Mouse (Mus musculus) spleen, postnatal 4 days (tissue): ENCODE results near the gene Tox2.

Experiments
- DNase-seq, 2 experiments: peaks; one replicate each; pipeline ENCODE4 v3.0.0; 2022; ENCODE audit warnings: low spot score in 2 of 2

Gene Tox2

DNA sequence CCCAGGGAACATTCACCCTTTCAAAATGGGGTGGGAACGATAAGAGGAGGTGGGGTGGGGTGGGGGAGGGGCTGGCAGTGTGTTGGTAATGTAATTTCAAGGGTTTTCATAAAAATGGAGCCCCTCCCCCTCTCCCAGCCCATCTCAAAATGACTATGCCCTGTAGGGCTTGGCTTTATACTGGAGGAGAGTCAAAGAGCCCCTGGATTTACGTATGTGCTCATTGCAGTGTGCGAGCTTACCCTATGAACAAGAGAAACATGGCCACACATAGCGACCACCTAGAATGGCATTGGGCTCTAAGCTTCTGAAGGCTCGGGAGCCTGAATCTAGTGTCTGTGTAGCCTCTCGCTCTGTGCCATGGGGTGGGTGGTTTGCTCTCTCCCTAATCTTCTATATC, 51.3 kb downstream of the Tox2 start:
- DNase-seq = no peak

DNA sequence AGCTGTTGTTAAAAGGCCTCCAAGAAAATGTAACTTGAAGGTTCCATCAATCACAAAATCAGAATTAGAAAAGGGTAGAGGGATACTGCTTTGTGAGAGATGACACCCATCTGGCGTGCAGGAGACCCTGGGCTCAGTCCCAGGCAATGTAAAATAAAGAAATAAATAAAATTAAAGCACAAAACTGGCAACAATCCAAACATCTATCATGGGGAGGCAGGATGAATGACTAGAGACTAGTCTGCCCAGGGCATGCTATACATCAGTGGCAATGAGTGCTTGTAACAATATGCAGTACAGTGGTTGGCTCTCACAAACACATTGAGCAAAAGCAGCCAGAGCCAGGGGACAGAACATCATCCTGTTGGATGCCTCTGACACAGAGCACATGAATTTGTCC, 53.8 kb downstream of the Tox2 start:
- DNase-seq = no peak

DNA sequence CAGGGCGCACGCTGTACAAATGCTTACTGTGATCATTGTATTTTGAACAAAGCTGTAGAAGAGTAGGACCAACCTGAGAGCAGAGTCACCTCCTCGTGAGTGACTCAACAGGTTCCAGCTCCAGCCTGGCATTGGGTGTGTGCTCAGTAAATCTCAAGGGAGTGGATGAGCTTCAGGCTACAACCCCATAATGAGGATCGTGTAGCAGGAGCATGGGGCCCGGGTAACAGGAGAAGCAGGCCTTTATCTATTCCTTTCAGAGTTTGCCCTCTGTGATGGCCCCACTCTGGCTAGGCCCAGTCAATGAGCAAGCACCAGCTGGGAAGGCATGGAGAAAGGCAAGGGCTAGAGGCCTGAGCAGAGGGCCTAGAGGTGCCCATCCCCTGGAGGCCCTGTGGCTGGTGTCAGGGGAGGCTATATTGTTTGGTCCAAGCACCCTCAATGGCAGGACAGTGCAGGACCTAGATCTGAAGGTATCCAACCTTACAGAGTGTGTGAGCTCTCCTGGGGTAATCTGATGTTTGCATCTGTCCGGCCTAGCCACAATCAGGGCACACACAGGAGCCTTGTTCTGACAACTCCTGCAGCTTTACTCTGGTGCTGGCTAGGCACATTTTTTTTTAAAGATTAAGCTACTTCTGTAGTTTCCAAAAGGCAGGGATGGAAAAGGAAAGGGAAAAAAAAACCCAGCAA, 58.6 kb downstream of the Tox2 start:
- DNase-seq = no peak

DNA sequence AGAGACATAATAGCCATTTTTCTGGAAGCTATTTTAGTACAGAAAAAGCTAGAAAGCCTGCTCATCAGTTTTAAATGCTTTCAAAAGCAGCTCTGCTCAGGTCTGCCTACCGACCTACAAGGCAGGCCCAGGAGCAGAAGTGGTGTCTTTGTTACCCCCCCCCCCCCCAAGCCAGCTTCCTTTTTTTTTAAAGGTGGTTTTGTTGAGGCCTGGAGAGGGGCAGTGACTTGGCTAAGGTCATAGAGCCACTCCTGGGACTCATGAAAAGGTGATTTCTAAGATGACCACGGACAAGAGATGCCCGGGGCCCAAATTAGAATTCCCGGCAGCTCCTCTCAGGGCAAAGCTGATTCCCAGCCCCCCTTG, 59.1 kb downstream of the Tox2 start:
- DNase-seq = no peak

DNA sequence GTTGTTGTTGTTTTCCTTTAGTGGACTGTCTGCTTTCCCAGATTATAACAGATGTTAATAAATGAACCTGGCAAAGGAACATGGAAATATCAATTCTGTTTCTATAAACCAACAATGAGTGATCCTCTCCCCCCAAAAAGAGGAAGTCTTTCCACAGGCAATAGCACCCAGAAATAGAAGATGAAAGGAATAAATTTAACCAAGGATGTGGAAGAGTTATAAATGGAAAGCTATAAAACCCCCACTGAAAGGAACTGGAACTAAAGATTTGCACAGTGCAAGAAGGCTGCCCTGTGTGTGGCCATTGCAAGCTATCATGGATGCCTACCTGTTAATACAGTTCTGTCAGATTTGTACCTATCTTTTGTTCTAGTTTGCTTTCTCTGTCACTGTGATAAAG, 64.2 kb downstream of the Tox2 start:
- DNase-seq = no peak

DNA sequence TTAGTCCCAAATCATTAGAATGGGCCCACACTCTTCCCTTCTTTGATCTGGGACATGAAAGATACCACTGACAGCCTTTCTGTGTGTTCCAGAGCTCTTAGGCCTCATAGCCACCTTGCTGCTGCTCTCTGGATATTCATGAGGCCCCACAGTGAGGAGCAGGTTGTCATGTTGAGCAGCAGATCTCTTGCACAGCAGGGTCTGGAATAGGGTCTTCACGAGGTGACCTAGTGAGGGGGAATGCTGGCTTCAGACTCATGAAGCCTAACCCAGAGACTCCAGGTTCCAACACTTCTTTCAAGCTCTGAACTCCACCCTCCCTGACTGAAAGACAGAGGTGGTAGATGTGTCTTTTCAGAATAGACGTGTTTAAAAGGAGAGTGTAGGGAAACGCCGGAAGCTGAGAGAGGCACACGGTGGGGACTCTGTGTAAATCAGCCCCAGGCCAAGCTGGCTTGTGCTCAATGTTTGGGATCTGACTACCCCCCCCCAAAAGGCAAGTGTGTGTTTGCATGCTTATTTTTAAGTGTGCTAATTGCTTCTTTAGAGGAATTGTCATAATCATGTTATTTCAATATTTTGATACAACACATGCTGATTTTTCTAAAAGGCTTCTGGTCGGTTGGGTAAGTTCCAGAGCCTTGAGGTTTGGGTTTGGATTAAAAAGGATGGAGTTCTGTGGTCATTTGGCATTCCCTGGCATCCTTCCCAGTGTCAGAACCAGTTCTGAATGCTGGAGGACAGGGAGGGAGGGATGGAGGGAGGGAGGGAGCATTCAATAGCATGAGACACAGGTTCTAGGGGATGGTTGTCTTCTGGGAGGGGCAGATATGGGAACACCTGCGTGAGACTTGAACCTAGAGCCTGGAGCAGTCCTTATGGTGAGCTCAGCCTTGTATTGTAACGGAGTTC, 68.9 kb downstream of the Tox2 start:
- DNase-seq = no peak

DNA sequence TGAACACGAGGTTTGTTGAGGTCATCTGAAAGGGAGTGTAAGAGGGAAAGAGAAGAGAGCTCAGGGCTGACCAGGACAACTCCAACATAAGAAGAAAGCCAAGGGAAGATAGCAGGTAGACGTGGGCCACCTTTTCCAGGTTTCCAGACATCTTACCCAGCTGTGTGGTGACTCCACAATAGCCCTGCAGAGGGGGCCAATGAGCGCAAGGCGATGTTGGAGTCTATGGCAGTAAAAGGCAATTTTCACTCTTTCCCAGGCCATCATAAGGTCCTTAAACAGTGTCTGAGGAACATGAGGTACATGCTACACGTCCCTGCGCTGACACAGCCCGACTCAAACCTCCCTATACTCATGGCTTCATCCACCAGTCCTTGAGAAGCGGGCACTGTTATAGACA, 70.9 kb downstream of the Tox2 start:
- DNase-seq = no peak

DNA sequence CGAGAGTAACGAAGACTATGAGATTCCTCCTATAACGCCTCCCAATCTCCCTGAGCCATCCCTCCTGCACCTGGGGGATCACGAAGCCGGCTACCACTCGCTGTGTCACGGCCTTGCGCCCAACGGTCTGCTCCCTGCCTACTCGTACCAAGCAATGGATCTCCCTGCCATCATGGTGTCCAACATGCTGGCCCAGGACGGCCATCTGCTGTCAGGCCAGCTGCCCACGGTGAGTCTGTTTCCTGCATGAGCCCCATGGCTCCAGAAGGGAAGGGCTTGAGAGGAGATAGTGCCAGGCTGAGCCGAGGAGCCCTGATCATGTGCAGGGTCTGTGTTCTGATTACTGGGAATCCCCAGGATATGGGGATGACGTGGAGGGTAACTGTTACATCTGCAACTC, 73.1 kb downstream of the Tox2 start:
- DNase-seq = no peak

DNA sequence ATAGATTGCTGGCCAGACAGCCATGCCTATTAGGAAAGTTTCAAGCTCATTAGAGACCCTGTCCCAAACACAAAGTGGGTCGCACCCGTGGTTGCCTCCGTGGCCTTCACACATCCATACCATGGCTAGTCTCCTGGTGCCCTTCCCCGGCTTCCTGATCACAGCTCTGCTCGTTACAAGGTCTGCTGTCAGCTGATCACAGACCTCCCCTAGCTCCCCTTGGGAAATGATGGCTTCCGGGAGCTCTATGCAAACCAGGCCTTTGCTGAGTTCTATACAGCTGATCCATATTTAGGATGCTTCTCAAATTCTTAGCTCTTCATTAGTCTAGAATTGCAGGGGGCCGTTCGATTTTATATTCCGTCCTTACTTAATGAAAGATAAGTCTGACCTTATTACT, 75.1 kb downstream of the Tox2 start:
- DNase-seq = no peak

DNA sequence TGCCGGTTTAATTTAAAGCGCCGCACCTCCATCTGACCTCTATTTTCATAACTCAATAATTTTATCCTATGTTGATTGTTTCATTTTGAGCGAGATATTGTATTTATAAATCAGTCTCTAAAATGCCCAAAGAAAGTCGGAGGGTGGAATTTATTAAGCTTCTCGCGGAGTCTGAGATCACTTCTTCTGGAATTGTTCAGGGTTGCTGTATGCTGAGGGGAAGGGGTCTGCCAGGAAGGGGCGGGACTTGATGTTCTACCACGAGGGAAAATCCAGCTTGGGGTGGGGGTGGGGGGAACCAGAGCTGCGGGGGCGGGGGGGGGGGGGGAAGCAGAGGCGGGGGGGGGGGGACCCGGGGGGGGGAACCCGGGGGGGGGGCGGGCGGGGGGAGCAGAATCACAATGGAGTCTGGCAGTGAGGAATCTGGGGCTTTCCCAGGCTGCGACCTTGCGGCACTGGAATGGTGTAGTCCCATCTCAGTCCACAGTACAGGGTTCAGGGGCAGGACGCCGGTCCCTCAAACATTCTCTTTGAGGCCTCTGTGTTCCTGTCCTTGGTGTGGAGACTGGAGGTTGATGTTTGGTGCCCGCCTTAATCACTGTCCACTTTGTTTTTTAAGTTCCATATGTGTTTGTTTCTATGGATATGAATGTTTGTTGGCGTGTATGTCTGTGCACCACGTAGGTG, 77.9 kb downstream of the Tox2 start:
- no peak for DNase-seq

DNA sequence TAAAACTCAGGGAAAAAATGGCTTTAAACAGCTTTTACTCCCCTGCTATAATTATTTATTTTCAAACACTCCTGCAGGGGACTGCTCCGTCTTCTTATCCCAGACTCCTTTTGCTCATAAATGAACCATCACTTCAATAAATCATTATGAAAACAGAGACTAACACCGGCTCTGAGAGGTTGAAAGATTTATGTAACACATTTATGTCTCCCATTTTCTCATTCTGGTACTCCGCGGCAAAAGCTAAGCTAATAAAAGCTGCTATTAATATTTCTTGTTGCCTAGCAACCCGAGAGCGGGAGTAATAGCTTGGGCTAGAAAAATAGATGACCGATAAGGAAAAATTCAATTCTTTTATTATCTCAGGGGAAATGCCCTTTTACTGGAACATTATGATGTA, 81.9 kb downstream of the Tox2 start:
- DNase-seq = no peak

DNA sequence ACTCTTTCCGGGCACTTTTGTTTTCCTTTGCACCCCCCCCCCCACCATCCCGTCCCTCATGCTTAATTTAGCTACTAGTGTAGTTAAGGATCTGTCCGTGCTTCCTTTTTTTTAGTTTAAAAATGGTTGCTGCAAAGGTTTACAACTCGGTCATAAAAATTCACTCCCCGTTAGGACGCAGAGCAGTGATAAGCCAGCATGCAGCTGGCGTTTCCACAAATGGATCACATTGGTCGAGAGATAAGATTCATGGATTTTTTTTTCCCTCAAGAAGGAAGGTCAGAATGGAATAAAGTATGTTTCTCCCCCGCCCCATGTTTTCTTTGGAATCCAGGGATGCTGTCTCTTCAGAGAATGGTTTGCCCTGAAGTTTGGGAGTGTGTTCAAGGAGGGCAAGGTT, 82.4 kb downstream of the Tox2 start:
- no peak for DNase-seq

DNA sequence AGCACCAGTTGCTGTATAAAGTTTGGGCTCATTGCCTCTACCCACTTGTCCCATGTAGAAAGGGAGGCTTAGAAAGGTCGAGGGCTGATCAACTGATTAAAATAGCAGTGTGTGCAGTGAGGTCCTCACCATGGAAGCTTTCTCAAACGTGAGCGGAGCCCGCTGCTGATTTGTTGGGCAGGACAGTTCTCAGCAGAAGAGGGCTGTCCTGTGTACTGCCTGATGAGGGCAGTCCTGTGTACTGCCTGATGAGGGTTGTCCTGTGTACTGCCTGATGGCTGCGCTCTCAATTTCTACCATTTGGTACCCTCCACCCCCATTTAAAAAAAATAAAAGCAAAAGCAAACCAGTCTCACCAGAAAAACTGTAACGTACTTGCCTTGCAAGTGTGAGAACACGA, 82.8 kb downstream of the Tox2 start:
- DNase-seq = no peak

DNA sequence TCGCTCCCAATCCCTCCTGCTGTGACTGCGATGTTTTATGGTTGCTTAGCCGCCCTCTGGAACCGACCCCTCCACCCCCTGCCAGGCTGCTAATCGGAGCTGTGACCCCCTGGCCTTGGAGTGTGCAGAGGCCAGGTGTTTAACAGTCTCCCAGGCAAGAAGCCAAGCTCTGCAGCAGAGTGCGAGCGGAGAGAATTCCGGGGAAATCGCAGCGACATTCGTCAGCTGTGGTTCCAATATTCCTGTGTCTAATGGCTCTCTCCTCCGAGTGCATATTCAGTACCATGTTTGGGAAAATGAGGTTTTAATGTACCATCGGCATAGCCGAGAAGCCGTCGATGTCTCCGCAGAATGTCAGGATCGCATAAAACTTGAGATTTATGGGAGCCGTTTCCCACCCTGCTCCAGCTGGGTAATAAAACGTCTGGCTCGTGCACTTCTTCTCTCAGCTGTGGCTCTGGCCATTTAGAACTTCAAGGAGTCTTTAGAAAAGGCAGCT, 86.0 kb downstream of the Tox2 start:
- no peak for DNase-seq

DNA sequence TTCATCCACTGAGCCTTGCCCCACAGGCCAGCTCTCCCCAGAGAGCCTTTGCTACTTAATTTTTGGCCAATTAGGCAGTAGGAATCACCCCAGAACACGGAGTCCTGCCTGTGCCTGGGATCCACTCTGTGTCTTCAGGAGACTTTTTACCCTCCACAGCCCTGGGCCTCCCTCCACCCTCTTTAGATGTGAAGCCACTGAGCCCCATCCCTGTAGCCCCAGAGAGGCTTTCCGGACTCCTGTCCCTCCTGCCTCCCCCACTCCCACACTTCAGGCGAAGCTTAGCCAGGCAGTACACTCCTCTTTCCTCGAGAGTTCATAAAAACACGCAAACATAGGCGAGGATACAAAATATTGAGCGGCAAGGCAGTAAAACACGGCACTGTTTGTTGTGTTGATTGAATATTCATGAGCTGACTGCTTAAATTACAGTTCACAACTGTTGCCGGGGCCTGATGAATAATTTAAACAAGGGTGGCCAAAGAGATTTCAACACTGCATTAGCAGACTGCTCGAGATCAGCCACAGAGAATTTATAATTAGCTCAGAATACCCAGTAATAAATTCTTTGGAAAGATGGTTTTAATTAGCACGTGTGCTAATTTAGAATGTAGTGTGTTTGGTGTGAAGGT, 94.2 kb downstream of the Tox2 start:
- no peak for DNase-seq

DNA sequence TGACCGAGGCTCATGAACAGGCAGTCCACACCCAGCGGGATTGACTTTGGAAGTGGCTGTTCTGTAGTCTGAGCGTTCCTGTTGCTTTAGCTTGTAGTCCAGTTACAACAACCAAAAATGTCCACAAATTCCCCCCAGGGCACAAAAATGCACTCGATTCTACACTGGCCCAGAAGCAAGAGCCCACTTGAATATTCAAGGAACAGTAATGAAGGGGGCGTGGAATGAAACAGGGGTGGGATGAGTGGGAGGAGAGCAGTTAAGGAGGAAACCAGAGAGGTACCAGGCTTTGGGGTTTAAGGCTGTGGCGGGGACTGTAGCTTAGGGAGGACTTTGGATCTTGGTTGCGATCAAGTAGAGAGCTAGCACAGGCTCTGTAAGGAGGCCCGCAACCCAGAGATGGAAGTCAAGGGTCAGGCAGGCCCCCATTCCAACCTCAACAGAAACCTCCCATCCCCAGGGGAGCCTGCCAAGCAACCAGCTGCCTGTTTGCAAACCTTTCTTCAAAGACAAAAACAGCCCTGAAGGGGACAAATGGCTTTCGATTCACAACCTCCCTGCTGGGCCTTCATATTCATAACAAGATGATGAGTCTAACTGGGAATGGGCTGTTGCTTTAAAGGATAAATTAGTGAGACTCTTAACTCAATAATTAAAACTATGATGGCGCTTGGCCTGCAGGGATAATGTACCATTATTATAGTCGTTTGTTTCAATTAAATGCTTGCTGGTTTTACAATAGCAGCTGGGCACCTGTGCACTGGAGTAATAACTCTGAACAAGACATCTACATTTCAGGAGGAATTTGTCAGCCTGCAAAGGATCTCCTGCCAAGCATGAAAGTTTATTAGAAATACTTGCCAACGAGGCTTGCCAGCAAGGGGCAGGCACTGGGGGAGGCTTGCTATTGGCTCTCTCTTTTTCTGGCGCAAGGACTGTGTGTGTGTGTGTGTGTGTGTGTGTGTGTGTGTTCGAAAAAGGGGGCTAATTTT, 97.4 kb downstream of the Tox2 start:
- no peak for DNase-seq

DNA sequence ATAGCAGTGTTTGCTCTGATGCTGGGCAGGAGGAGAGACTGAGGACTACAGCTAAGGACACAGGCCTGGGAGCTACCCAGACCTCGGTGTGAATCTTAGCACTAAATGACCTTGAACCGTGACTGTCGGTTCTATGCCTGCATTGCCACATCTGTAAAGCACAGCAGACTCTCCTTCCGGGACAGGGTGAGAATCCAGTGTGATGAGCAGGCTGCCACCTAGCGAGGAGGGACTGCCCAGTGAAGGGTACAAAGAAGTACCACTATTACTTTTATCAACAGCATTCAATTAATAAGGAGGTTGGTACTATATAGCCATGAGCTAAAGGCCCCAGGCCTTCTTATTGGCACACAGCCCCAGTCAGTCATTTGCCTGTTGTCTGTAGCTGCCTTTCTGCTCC, 98.7 kb downstream of the Tox2 start:
- no peak for DNase-seq

DNA sequence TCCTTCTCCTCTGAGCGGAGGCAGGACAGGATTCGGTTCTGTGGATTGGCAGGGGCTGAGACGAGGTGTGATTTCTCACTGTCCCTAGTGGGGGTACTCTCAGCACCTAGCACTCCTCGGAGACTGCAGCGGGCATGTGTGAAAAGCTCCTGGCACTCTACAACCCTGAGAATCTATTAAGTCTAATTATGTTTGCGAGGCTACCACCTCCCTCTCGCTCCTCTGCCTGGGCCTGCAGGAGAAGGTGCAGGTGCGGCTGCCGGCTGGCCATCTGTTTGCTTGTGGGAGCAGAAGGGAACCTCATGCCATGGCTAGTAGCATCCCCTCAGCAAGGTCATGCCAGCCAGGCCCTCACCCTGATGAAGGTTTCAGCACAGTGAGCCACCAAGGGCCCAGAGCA, 100.1 kb downstream of the Tox2 start:
- DNase-seq = no peak

DNA sequence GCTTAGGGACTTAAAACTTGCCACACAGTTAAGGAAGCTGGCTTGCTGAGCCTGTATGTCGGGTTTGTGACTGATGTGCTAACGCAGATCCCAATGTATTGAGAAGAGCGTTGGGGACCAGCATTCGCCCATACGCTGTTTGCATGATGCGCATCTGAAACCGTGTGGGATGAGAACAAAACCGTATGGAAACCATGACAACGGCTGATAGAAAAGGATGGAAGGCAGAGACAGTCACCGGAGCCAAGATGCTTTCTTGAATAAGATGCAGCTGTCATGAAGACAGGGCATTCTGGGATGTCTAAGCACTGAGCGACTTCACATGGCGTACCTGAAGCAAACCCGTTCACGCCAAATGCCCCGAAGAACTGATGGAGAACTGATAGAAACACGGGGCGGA, 106.5 kb downstream of the Tox2 start:
- no peak for DNase-seq

DNA sequence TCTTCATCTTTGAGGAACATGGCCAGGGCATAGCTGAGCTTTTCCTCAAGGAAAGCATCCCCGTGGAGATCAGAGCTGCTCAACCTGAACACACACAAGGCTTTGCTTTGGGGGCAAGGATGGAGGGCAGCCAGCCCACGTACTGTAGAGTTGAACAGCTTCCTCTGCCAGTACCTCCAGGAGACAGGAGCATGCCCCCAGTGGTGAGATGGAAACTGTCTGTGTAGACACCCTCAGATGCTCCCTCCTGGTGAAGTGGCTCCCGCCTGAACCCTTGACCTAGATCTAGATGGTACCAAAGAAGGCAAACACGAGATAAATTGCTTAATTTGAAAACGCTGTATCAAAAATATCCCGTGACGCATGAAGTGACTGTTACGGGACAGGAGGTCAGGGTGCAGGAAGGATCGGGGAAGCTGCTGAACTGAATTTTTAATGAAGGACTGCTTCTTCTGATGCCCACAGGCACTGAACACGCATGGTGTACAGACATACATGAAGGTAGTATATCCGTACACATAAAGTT, 107.3 kb downstream of the Tox2 start:
- no peak for DNase-seq

DNA sequence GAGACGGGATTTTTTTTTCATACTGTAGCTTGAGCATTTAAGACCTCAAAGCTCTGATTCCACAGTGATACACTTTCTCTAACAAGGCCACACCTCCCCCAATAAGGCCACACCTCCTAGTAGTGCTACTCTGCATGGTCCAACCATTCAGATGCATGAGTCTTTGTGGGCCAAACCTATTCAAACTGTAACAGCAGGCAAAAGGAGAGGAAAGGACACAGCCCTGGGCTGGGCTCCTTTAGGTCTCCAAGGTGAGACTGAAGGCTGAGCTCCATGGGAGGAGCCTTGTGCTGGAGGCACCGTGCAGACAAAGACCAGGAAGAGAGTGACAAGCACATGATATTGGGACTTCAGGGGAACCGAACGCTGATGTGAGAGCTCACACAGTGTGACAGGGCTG, 114.4 kb downstream of the Tox2 start:
- no peak for DNase-seq
